Mouse (Mus musculus) urinary bladder, adult 2 months (tissue): ENCODE data around the gene Nrp2. TPM values are rescaled to one million over a fixed set of nuclear protein-coding genes. Genes with fewer than 3 reads are reported as not detected.

Source experiments
- DNase-seq: peaks from one replicate; pipeline ENCODE4 v3.0.0; 2022; ENCODE audit warnings: low spot score
- polyA plus RNA-seq: library from polyadenylated mRNA; depleted of rRNA; stranded (reverse); fragments of >200 nt; gene quantifications from 2 replicates; pipeline ENCODE4 v1.2.3, GENCODE M21; 2012

Gene Nrp2
- polyA plus RNA-seq, 1 experiment, result 114 TPM

DNA sequence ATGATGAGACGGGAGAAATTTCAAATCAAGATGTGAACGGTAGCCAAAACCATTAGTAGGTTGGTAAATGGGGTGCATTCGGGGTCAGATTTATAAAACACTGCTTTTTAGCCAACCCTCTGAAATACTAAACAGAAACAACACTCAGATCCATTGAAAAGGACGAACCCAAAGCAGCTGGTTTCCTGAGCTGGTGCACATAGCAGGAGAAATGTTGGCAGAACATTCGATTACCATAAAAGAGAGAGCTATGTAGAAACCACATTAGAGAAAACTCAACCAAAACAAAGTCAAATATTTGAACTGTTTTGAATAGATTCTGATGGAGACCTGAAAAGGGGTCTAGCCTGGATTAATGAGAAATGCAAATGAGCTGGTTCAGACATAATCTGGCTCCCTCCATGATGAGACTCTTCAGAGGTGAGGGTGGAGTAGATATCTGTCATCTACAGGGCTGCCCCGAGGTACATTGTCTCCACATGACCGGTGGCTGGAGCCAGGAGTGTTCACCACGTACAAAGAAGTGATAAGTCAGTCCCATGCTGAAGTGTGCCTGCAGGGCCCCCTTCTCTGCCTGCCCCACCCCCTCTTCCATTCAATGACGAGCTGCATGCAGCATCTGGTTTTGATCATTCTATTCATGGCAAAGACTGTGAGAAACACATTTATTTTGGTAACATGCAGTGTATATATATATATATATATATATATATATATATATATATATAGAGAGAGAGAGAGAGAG is 156.6 kb downstream of the Nrp2 start:
- DNase-seq, result no peak

DNA sequence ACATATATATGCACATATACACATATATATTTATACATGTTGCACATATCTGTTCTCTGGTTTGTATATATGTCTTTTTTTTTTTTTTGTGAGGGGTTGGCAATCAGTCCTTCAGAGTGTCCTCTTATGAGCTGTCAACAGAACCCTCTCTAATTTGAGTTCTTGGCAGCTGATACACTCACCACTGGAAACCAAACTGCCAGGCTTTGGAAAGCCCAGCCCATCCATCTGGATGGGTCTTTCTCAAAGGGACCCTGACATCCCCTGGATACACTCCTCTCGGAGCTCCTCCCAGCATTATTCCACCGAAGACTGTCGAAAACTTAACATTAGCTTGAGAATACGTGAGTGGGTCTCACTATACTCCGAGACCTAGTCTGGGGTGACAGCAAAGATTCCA is 157.2 kb downstream of the Nrp2 start:
- no peak for DNase-seq

DNA sequence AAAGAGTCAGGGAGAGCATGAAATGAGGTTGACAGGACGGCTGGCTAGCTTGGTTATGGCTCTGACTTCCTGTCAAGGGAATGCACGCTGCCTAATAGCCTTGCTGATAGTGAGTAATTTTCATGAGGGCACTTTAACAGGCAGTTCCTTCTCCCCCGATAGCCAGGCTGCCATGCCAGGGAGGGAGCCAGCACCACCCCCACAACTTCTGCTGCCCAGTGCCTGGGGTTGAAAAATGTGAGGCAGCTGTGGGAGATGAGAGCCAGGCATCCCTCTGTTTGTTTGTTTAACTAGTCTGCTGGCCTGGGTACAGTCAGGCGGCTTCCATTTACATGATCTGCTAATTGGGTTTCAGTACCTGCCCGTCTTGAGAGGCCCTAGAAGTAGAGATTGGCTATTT is 157.7 kb downstream of the Nrp2 start:
- no peak for DNase-seq
